Mouse (Mus musculus): ENCODE results near the gene Tm9sf4. TPM values are rescaled to one million over a fixed set of nuclear protein-coding genes. Genes with fewer than 3 reads are reported as not detected.
A peak's percentile ranks its signal among the peaks of the same experiment; 100 is the strongest.

The Tm9sf4 gene
- polyA plus RNA-seq, 1 experiment from 2014 or later = 86.8 TPM

DNA sequence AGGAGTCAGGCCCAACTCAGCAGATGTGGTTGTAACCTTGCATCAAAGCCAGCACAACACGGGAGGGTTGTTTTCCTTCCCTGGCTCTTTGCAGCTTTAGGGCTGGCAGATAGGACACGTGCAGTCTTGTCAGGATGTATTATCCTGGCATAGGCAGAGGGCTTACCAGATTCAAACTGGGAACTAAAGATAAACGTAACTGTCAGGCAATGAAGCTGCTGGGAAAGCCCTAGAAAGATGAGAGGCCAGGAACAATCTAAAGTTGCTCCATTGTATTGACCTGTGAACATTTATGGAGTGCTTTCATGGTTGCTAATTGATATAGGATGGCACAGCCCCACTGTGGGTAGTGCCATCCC, 64.5 kb downstream of the Tm9sf4 start:
- Histone ChIP-seq H3K9me3 (ENCODE audit: control insufficient read depth, low read length) (no peaks in the 10 kb centered on the region), H3K27ac (ENCODE audit: low read depth) (0 out of 2 replicates have a peak overlapping the region, but pooled peaks have one; percentile 22), H3K36me3 (ENCODE audit: control insufficient read depth, insufficient read depth, low read length) (peaks cover 34% of the 10 kb centered on the region), H3K4me2 (ENCODE audit: low read length) (peak overlapping the region; percentile 82), H3K9ac (ENCODE audit: low read length) (peak overlapping the region; percentile 77), H3K27me3 (replicated peaks; ENCODE audit: control insufficient read depth, insufficient read depth, low read length) (no peaks in the 10 kb centered on the region), H3K4me1 (replicated peaks; ENCODE audit: control insufficient read depth, insufficient read depth, low read length) (peaks cover 6% of the 10 kb centered on the region), H3K4me3 (ENCODE audit: low read depth, low read length) (peak overlapping the region; percentile 63)
- WGBS = 8% methylated on average over 3 of the region's 3 CpGs
- ATAC-seq (replicated peaks; ENCODE audit: low FRiP score, low TSS enrichment, low read depth) = no peak; the same call in 1 of the 2 replicates
- no peak for DNase-seq (ENCODE audit: low spot score)

DNA sequence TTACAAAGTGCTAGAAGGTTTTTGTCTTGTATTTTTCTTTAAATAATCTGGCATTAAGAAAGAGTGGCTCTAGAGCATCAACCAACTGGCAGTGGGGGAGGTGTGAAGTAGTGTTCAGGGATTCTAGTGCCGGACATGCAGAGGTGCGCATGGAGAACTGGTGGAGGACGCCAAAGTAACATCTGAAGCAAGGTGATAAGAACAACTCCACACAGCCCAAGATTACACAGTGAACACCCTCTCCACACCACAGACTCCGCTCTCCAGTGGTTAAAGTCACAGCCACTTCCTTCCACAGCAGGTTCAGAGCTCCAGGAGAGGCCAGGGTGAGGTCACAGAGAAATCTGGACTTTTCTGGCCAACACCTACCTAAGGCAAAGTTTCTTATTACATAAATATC, 66.9 kb downstream of the Tm9sf4 start:
- Histone ChIP-seq H3K27me3 (replicated peaks; ENCODE audit: control insufficient read depth, insufficient read depth, low read length) (no peaks in the 10 kb centered on the region), H3K9me3 (ENCODE audit: control insufficient read depth, low read length) (no peaks in the 10 kb centered on the region), H3K36me3 (ENCODE audit: control insufficient read depth, insufficient read depth, low read length) (peaks cover 57% of the 10 kb centered on the region), H3K4me3 (ENCODE audit: low read depth, low read length) (no peak overlapping the region), H3K27ac (ENCODE audit: low read depth) (no peak overlapping the region), H3K9ac (ENCODE audit: low read length) (no peak overlapping the region), H3K4me1 (replicated peaks; ENCODE audit: control insufficient read depth, insufficient read depth, low read length) (peaks cover 6% of the 10 kb centered on the region), H3K4me2 (ENCODE audit: low read length) (no peak overlapping the region)
- ATAC-seq (replicated peaks; ENCODE audit: low FRiP score, low TSS enrichment, low read depth) = no peak
- 89% methylated on average over 4 of the region's 4 CpGs for WGBS
- no peak for DNase-seq (ENCODE audit: low spot score)

- WGBS = 82% methylated on average over 5 of the region's 5 CpGs
- no peak for DNase-seq (ENCODE audit: low spot score)
- H3K36me3 ChIP-seq (ENCODE audit: control insufficient read depth, insufficient read depth, low read length) = peaks cover 63% of the 10 kb centered on the region
Measured at GRCm38 (mm10) chr2:153228523-153228922, 67.4 kb downstream of the Tm9sf4 start.

DNA sequence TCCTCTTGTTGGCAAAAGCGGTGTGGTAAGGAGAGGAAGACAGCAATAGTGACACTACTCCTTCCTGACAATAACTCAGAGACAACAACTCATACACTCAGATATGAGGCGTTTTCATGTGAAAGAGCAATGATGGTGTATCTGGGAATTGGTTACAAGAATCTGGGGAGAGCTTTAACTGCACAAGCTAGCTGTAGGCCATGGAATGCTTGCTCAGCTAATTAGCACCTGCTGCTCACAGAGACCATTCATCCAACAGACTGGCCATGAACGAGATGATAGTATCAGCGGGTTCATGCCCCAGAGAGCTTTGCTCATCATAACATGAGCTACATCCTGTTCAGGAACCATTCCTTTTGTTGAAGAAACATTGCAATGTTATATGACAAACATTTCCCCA, 76.1 kb downstream of the Tm9sf4 start:
- ATAC-seq (replicated peaks; ENCODE audit: low FRiP score, low TSS enrichment, low read depth) = no peak
- Histone ChIP-seq H3K9ac (ENCODE audit: low read length) (no peak overlapping the region), H3K27ac (ENCODE audit: low read depth) (no peak overlapping the region), H3K36me3 (ENCODE audit: control insufficient read depth, insufficient read depth, low read length) (peaks cover 58% of the 10 kb centered on the region), H3K4me2 (ENCODE audit: low read length) (no peak overlapping the region), H3K9me3 (ENCODE audit: control insufficient read depth, low read length) (no peaks in the 10 kb centered on the region), H3K4me3 (ENCODE audit: low read depth, low read length) (no peak overlapping the region), H3K27me3 (replicated peaks; ENCODE audit: control insufficient read depth, insufficient read depth, low read length) (no peaks in the 10 kb centered on the region), H3K4me1 (replicated peaks; ENCODE audit: control insufficient read depth, insufficient read depth, low read length) (peaks cover 29% of the 10 kb centered on the region)
- no peak for DNase-seq (ENCODE audit: low spot score)
- WGBS = 66% methylated on average over 4 of the region's 4 CpGs

More at GRCm38 (mm10) chr2:153228523-153228922, 67.4 kb downstream of the Tm9sf4 start:
- no peak for ATAC-seq (replicated peaks; ENCODE audit: low FRiP score, low TSS enrichment, low read depth)
- no peaks in the 10 kb centered on the region for H3K9me3 ChIP-seq (ENCODE audit: control insufficient read depth, low read length)
- peaks cover 6% of the 10 kb centered on the region for H3K4me1 ChIP-seq (replicated peaks; ENCODE audit: control insufficient read depth, insufficient read depth, low read length)
- no peak overlapping the region for H3K27ac ChIP-seq (ENCODE audit: low read depth)
- no peak overlapping the region for H3K4me3 ChIP-seq (ENCODE audit: low read depth, low read length)
- H3K9ac ChIP-seq (ENCODE audit: low read length) = no peak overlapping the region
- no peak overlapping the region for H3K4me2 ChIP-seq (ENCODE audit: low read length)
- H3K27me3 ChIP-seq (replicated peaks; ENCODE audit: control insufficient read depth, insufficient read depth, low read length) = no peaks in the 10 kb centered on the region

- Histone ChIP-seq H3K36me3 (ENCODE audit: control insufficient read depth, insufficient read depth, low read length) (peaks cover 51% of the 10 kb centered on the region), H3K4me2 (ENCODE audit: low read length) (peak overlapping the region; percentile 80; the same call in 1 of the 2 replicates), H3K4me1 (replicated peaks; ENCODE audit: control insufficient read depth, insufficient read depth, low read length) (peaks cover 35% of the 10 kb centered on the region), H3K27me3 (replicated peaks; ENCODE audit: control insufficient read depth, insufficient read depth, low read length) (no peaks in the 10 kb centered on the region), H3K9ac (ENCODE audit: low read length) (peak overlapping the region; percentile 27; the same call in 1 of the 2 replicates), H3K4me3 (ENCODE audit: low read depth, low read length) (0 out of 2 replicates have a peak overlapping the region, but pooled peaks have one; percentile 8), H3K9me3 (ENCODE audit: control insufficient read depth, low read length) (no peaks in the 10 kb centered on the region), H3K27ac (ENCODE audit: low read depth) (peak overlapping the region; percentile 47; the same call in 1 of the 2 replicates)
- no peak for ATAC-seq (replicated peaks; ENCODE audit: low FRiP score, low TSS enrichment, low read depth)
- no peak for DNase-seq (ENCODE audit: low spot score)
- WGBS = 64% methylated on average over 4 of the region's 4 CpGs
Measured at GRCm38 (mm10) chr2:153237891-153238290, 76.8 kb downstream of the Tm9sf4 start.

DNA sequence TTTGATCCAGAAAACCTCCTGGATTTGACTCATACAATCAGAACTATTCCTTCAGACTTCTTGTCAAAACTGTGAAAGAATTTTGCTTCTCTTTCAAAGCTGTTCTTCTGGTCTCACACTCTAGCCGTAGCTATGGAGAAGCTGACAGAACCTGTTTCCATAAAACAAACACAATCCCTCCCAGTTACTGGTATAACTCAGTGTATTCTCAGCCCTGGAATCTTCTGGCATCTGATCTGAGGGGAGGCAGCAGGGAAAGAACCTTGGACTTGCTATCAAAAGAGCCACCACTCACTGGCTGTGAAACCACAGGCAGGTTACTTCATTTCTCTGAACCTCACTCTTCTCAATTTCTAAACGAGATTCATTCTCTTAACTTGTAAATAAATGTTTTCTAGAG, 77.3 kb downstream of the Tm9sf4 start:
- Histone ChIP-seq H3K4me3 (ENCODE audit: low read depth, low read length) (0 out of 2 replicates have a peak overlapping the region, but pooled peaks have one; percentile 91), H3K36me3 (ENCODE audit: control insufficient read depth, insufficient read depth, low read length) (peaks cover 45% of the 10 kb centered on the region), H3K27ac (ENCODE audit: low read depth) (peak overlapping the region; percentile 94), H3K4me2 (ENCODE audit: low read length) (peak overlapping the region; percentile 80), H3K4me1 (replicated peaks; ENCODE audit: control insufficient read depth, insufficient read depth, low read length) (peaks cover 35% of the 10 kb centered on the region), H3K27me3 (replicated peaks; ENCODE audit: control insufficient read depth, insufficient read depth, low read length) (no peaks in the 10 kb centered on the region), H3K9ac (ENCODE audit: low read length) (peak overlapping the region; percentile 96; the same call in 1 of the 2 replicates), H3K9me3 (ENCODE audit: control insufficient read depth, low read length) (no peaks in the 10 kb centered on the region)
- 49% methylated on average over 2 of the region's 2 CpGs for WGBS
- ATAC-seq (replicated peaks; ENCODE audit: low FRiP score, low TSS enrichment, low read depth) (no peak), DNase-seq (ENCODE audit: low spot score) (no peak)

- ATAC-seq (replicated peaks; ENCODE audit: low FRiP score, low TSS enrichment, low read depth) (no peak), DNase-seq (ENCODE audit: low spot score) (no peak)
- H3K9me3 ChIP-seq (ENCODE audit: control insufficient read depth, low read length) = no peaks in the 10 kb centered on the region
- peaks cover 35% of the 10 kb centered on the region for H3K4me1 ChIP-seq (replicated peaks; ENCODE audit: control insufficient read depth, insufficient read depth, low read length)
- H3K9ac ChIP-seq (ENCODE audit: low read length) = peak overlapping the region; percentile 96
- H3K27ac ChIP-seq (ENCODE audit: low read depth) = peak overlapping the region; percentile 94
- peaks cover 37% of the 10 kb centered on the region for H3K36me3 ChIP-seq (ENCODE audit: control insufficient read depth, insufficient read depth, low read length)
- 62% methylated on average over 7 of the region's 7 CpGs for WGBS
- H3K4me3 ChIP-seq (ENCODE audit: low read depth, low read length) = peak overlapping the region; percentile 91
- peak overlapping the region; percentile 80 for H3K4me2 ChIP-seq (ENCODE audit: low read length)
- H3K27me3 ChIP-seq (replicated peaks; ENCODE audit: control insufficient read depth, insufficient read depth, low read length) = no peaks in the 10 kb centered on the region
Measured at GRCm38 (mm10) chr2:153239021-153239859, 78.1 kb downstream of the Tm9sf4 start.

GRCm38 (mm10) chr2:153239860-153240480, 78.9 kb downstream of the Tm9sf4 start:
- Histone ChIP-seq H3K4me1 (replicated peaks; ENCODE audit: control insufficient read depth, insufficient read depth, low read length) (peaks cover 35% of the 10 kb centered on the region), H3K27ac (ENCODE audit: low read depth) (peak overlapping the region; percentile 94), H3K4me3 (ENCODE audit: low read depth, low read length) (peak overlapping the region; percentile 91), H3K9ac (ENCODE audit: low read length) (peak overlapping the region; percentile 96), H3K27me3 (replicated peaks; ENCODE audit: control insufficient read depth, insufficient read depth, low read length) (no peaks in the 10 kb centered on the region), H3K36me3 (ENCODE audit: control insufficient read depth, insufficient read depth, low read length) (peaks cover 37% of the 10 kb centered on the region), H3K4me2 (ENCODE audit: low read length) (peak overlapping the region; percentile 80), H3K9me3 (ENCODE audit: control insufficient read depth, low read length) (no peaks in the 10 kb centered on the region)
- peak; percentile 61 for DNase-seq (ENCODE audit: low spot score)
- WGBS = 9% methylated on average over 16 of the region's 22 CpGs
- ATAC-seq (replicated peaks; ENCODE audit: low FRiP score, low TSS enrichment, low read depth) = no peak
